In the genomic region with DNA sequence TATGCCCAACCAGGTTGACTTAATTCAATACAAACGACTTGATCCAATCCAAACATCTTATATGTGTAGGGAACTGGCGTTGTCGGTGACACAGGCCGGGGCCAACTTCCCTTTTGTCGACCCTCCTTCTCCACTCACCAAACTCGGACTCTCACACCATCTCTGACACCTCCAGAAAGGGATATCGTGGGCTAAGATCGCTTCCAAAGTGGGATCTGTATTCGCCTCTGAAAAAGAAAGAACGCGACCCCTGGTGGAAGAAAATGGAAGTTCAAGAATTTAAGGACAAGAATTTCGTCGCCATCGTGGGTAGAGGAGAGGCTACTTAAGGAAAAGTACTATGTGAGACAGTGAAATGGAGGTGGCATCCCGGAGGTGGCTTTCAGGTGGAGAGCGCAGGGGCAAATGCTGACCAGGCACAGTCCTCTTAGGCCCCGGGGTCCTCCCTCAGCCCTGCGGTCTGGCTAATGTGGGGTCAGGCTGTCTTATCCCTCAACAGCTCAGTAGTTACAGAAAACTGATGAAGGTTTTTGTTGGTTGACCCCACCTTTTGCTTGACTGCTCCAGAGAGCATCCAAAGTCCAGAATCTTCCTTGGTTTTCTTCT, we compare ENCODE assay signal across 9 mouse cellular contexts. TPM values are rescaled to one million over a fixed set of nuclear protein-coding genes. Genes with fewer than 3 reads are reported as not detected.
DNase-seq lines count a peak whose midpoint lies in the region; ATAC-seq and TF ChIP-seq lines count a peak whose summit lies in the region.
"Had no signal": no experiment of that assay in that cellular context is flagged by ENCODE, and none has a peak within 500 bp of the region (broad histone marks: within the 10 kb centered on the region; RNA-seq: fewer than 3 reads in every experiment).

No protein-coding gene starts in this region.

- DNase-seq in layer of hippocampus, adult 2 months (ENCODE audit: low spot score in 2 of 2) = peak; percentile 35 to 77
- no peak for DNase-seq in layer of hippocampus, postnatal 36 days
- peak; percentile 74 for DNase-seq in hindbrain, embryonic 10.5 days (ENCODE audit: low spot score)
- peak; percentile 32 for DNase-seq in layer of hippocampus, adult 9-11 months
- peak; percentile 85 for DNase-seq in lung, postnatal 36 days
- peak; percentile 7 to 27 for DNase-seq in spleen, postnatal 36 days (ENCODE audit: low spot score in 2 of 2)

- 4% methylated on average over 18 of the region's 18 CpGs for WGBS in hindbrain, embryonic 10.5 days

- peaks cover 76% of the 10 kb centered on the region for H3K27me3 ChIP-seq in hindbrain, embryonic 10.5 days (ENCODE audit: insufficient read depth, poor library complexity, severe bottlenecking)

- H3K4me1 ChIP-seq in brown adipose tissue, adult 24 weeks (ENCODE audit: control insufficient read depth, insufficient read depth, insufficient read length, low read length) = peaks cover 7% of the 10 kb centered on the region
- peaks cover 35% of the 10 kb centered on the region for H3K4me1 ChIP-seq in hindbrain, embryonic 10.5 days (replicated peaks)

- no peak overlapping the region for H3K4me3 ChIP-seq in layer of hippocampus, adult 2 months
- peak overlapping the region; percentile 47 for H3K4me3 ChIP-seq in brown adipose tissue, adult 24 weeks (ENCODE audit: insufficient read depth, low read depth, low read length)
- no peak overlapping the region; the same call in 1 of the 2 replicates for H3K4me3 ChIP-seq in hindbrain, embryonic 10.5 days

- H3K27ac ChIP-seq in layer of hippocampus, adult 2 months = no peak overlapping the region
- H3K27ac ChIP-seq in brown adipose tissue, adult 24 weeks (replicated peaks; ENCODE audit: low read depth, low read length) = no peak overlapping the region
- no peak overlapping the region for H3K27ac ChIP-seq in hindbrain, embryonic 10.5 days

- TF ChIP-seq CTCF in layer of hippocampus, adult 2 months (conservative IDR thresholded peaks at IDR 0.05) = peak; percentile 81

- peak; percentile 44 for ATAC-seq in erythroid progenitor cell, adult 5-6 weeks (replicated peaks; ENCODE audit: low FRiP score, poor library complexity, severe bottlenecking)

- H3K36me3 ChIP-seq in hindbrain, embryonic 10.5 days = no peaks in the 10 kb centered on the region

- no peaks in the 10 kb centered on the region for H3K9me3 ChIP-seq in hindbrain, embryonic 10.5 days

RNA-seq across cellular contexts. Expression of a gene that starts 53.7 kb away (rescaled TPM):
- total RNA-seq in layer of hippocampus, adult 2 months (2021) = 10 to 100 TPM; 53.0 to 54.7 TPM
- 10 to 100 TPM; 55.7 to 57.0 TPM for total RNA-seq in layer of hippocampus, postnatal 36 days (2021)
- polyA plus RNA-seq in brown adipose tissue, adult 24 weeks (2012; ENCODE audit: insufficient read depth, insufficient read length, missing spikeins) = 12.0 and 13.4 TPM in 2 replicates
- total RNA-seq in erythroid progenitor cell, adult 5-6 weeks (2015; ENCODE audit: low replicate concordance) = 7.9 and 15.5 TPM in 2 replicates
- 18.5 and 22.8 TPM in 2 replicates for total RNA-seq in erythroid progenitor cell, adult 5-6 weeks (2017; ENCODE audit: low replicate concordance)
- 15.3 and 16.1 TPM in 2 replicates for polyA plus RNA-seq in hindbrain, embryonic 10.5 days (2016; fragmentation: Nextera tagmentation; extraction: Ambion mirVana)

RNA-seq across cellular contexts. Expression of a gene that starts 53.9 kb away (rescaled TPM):
- 10 to 100 TPM; 13.7 to 15.2 TPM for total RNA-seq in layer of hippocampus, adult 2 months (2021)
- total RNA-seq in layer of hippocampus, postnatal 36 days (2021) = 10 to 100 TPM; 14.1 TPM
- polyA plus RNA-seq in brown adipose tissue, adult 24 weeks (2012; ENCODE audit: insufficient read depth, insufficient read length, missing spikeins) = not detected in 2 replicates
- not detected in 2 replicates for total RNA-seq in erythroid progenitor cell, adult 5-6 weeks (2015; ENCODE audit: low replicate concordance)
- total RNA-seq in erythroid progenitor cell, adult 5-6 weeks (2017; ENCODE audit: low replicate concordance) = not detected in 2 replicates
- 1.2 and 3.0 TPM in 2 replicates for polyA plus RNA-seq in hindbrain, embryonic 10.5 days (2016; fragmentation: Nextera tagmentation; extraction: Ambion mirVana)
- total RNA-seq: adrenal gland, adult 18-20 months had no signal

Comparison
In these comparisons a context has a peak if more than half of its experiments do, and no peak if none do; other contexts are left out.
1. DNase-seq: peak in layer of hippocampus, adult 2 months (2 of 2), hindbrain, embryonic 10.5 days (single experiment), layer of hippocampus, adult 9-11 months (single experiment), lung, postnatal 36 days (single experiment) and spleen, postnatal 36 days (2 of 2); none in layer of hippocampus, postnatal 36 days (0 of 2).
2. RNA of a gene that starts 53.9 kb away (total RNA-seq): 13.7 to 15.2 TPM in layer of hippocampus, adult 2 months and 14.1 TPM in layer of hippocampus, postnatal 36 days; not detected in erythroid progenitor cell, adult 5-6 weeks; every median in the first group is over 10 times any median in the second.